In the genomic region with DNA sequence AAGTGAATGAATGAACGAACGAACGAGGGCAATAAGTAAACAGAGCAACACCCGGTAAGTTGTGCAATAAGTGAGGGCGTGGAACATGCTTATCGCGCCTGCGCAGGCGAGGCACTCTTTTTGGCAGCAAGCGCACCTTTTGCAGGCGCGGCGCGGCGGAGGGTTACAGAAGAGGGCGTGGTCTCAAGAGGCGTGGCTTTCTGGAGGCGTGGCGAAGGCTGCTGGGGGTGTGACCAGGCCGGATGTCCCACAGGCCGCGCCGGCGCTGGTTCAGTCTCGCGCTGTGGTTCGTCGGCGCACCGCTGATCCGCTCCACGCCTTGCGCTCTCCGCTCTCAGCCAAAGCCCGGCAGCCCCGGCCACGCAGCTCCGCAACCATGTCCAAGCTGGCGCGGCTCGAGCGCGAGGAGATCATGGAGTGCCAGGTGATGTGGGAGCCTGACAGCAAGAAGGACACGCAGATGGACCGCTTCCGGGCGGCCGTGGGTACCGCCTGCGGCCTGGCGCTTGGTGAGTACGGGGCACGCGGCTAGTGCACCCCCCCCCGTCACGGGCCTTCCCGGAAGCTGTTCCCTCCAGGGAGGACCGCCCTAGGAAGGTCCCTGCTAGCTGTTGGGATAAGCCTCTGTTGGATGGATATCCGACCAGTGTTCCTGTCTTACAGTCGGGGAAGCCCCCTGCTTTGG, we compare ENCODE assay signal across 8 mouse cellular contexts. TPM values are rescaled to one million over a fixed set of nuclear protein-coding genes. Genes with fewer than 3 reads are reported as not detected.
DNase-seq lines count a peak whose midpoint lies in the region; ATAC-seq lines count a peak whose summit lies in the region.

A gene (plus strand): TSS at position 214 of the 685 bp plus-strand sequence.

- peaks cover 5% of the 10 kb centered on the region for H3K4me1 ChIP-seq in hindbrain, embryonic 11.5 days (replicated peaks; ENCODE audit: control insufficient read depth, insufficient read depth, low read length)

- WGBS in hindbrain, embryonic 11.5 days, result under 1% methylated on average over 59 of the region's 60 CpGs

- H3K36me3 ChIP-seq in hindbrain, embryonic 11.5 days (ENCODE audit: control insufficient read depth, insufficient read depth, low read length), result no peaks in the 10 kb centered on the region

- ATAC-seq in hindbrain, embryonic 11.5 days (ENCODE audit: low FRiP score), result peak; percentile 87

- peak within 1 kb of the TSS; percentile 58 for H3K27ac ChIP-seq in hindbrain, embryonic 11.5 days (ENCODE audit: low read depth, low read length)

- peak within 1 kb of the TSS; percentile 72 for H3K9ac ChIP-seq in hindbrain, embryonic 11.5 days (ENCODE audit: low read depth, low read length)

- peak within 1 kb of the TSS; percentile 72 for H3K4me3 ChIP-seq in hindbrain, embryonic 11.5 days (ENCODE audit: low read depth, low read length)

- no peaks in the 10 kb centered on the region for H3K27me3 ChIP-seq in hindbrain, embryonic 11.5 days (ENCODE audit: control insufficient read depth, insufficient read depth, low read length)

- no peaks in the 10 kb centered on the region for H3K9me3 ChIP-seq in hindbrain, embryonic 11.5 days (ENCODE audit: control insufficient read depth, low read length)

- H3K4me2 ChIP-seq in hindbrain, embryonic 11.5 days (replicated peaks; ENCODE audit: low read depth, low read length), result peak within 1 kb of the TSS; percentile 92

- DNase-seq in Muller cell, postnatal 12 days (ENCODE audit: inconsistent ontology term), result peak; percentile 99
- peak; percentile 97 for DNase-seq in cerebellum, adult 9-11 months
- peak; percentile 93 to 98 for DNase-seq in frontal cortex, adult 2 months (ENCODE audit: extremely low spot score in 1 of 2, low spot score in 1 of 2)
- peak; percentile 97 for DNase-seq in hindbrain, embryonic 11.5 days (ENCODE audit: low spot score)
- DNase-seq in layer of hippocampus, postnatal 10 days (ENCODE audit: low spot score in 2 of 2), result peak; percentile 98 to 99
- peak; percentile 97 for DNase-seq in lung, postnatal 10 days
- DNase-seq in ovary, postnatal 36 days (ENCODE audit: low spot score), result peak; percentile 98
- peak; percentile 99 for DNase-seq in thymus, postnatal 25 days

RNA-seq across cellular contexts. Expression of the gene that starts here (rescaled TPM):
- 40.3 and 43.4 TPM in 2 replicates for polyA plus RNA-seq in frontal cortex, adult 2 months (2012; rRNA removed)
- 48.6 and 50.1 TPM in 2 replicates for polyA plus RNA-seq in hindbrain, embryonic 11.5 days (2014; fragmentation: Nextera tagmentation; extraction: Ambion mirVana)
- total RNA-seq in layer of hippocampus, postnatal 10 days (2021), result 100 to 1,000 TPM in 1 of 2 experiments, 10 to 100 TPM in 1; 94.5 to 106 TPM

Comparison
In these comparisons a context has a peak if more than half of its experiments do, and no peak if none do; other contexts are left out.
1. Peak in every context shown above with its lines: DNase-seq, ATAC-seq, H3K4me3 ChIP-seq and H3K27ac ChIP-seq.